Mouse (Mus musculus) hindbrain, postnatal 0 days (tissue): ENCODE results near the gene Csnk1g2. TPM values are rescaled to one million over a fixed set of nuclear protein-coding genes. Genes with fewer than 3 reads are reported as not detected.

Experiments used
- ATAC-seq: fragments of 200-750 bp; cut with Nextera tagmentation; 2 replicates; pipeline ENCODE4 v1.8.0; 2017; ENCODE audit warnings: mild to moderate bottlenecking, moderate TSS enrichment, moderate library complexity
- DNase-seq: peaks from one replicate; pipeline ENCODE4 v3.0.0-alpha.2; 2015; ENCODE audit warnings: low spot score
- H3K27ac ChIP-seq: fragments of 300-500 bp; sonication (generic); 2 replicates; pipeline ENCODE4 v1.5.1; 2014; ENCODE audit warnings: mild to moderate bottlenecking
- H3K27me3 ChIP-seq: fragments of 300-500 bp; sonication (generic); 2 replicates; pipeline ENCODE4 v1.6.1; 2014; ENCODE audit warnings: low read length, mixed read lengths; ENCODE audit not compliant: insufficient read depth
- H3K36me3 ChIP-seq: fragments of 300-500 bp; sonication (generic); 2 replicates; pipeline ENCODE4 v1.6.1; 2014; ENCODE audit warnings: low read length, mixed read lengths; ENCODE audit not compliant: insufficient read depth
- H3K4me1 ChIP-seq: fragments of 300-500 bp; sonication (generic); 2 replicates; pipeline ENCODE4 v1.6.1; 2014; ENCODE audit warnings: antibody characterized with exemption, low read length, mixed read lengths; ENCODE audit not compliant: insufficient read depth
- H3K4me2 ChIP-seq: fragments of 300-500 bp; sonication (generic); 2 replicates; pipeline ENCODE4 v1.6.1; 2014; ENCODE audit warnings: low read depth, mild to moderate bottlenecking, low read length, moderate library complexity, mixed read lengths
- H3K4me3 ChIP-seq: fragments of 300-500 bp; sonication (generic); 2 replicates; pipeline ENCODE4 v1.5.1; 2014; ENCODE audit warnings: low read length
- H3K9ac ChIP-seq: fragments of 300-500 bp; sonication (generic); replicated peaks from 2 replicates; pipeline ENCODE4 v1.6.1; 2014; ENCODE audit warnings: mild to moderate bottlenecking, low read length, moderate library complexity, mixed read lengths
- H3K9me3 ChIP-seq: fragments of 300-500 bp; sonication (generic); 2 replicates; pipeline ENCODE4 v1.6.1; 2016; ENCODE audit warnings: low read length, mixed read lengths
- CTCF ChIP-seq: IDR thresholded peaks from 2 replicates; pipeline ENCODE4 v1.5.1; 2016; ENCODE audit warnings: antibody characterized with exemption, control low read depth, low read depth
- WGBS: fragments of 180-500 bp; shearing (Covaris S2); extraction: QIAGEN DNeasy Blood & Tissue Kit; methylation state at CpG from one replicate; pipeline ENCODE4 v1.1.7; 2014; 5-methylcytosine and 5-hydroxymethylcytosine counted together
- polyA plus RNA-seq: library from polyadenylated mRNA; unstranded; fragments of >200 nt; fragmentation: Nextera tagmentation; extraction: Ambion mirVana; gene quantifications from 2 replicates; pipeline ENCODE4 v1.2.1, GENCODE M21; 2015
- total RNA-seq: library from RNA; depleted of rRNA; stranded (reverse); fragments of >200 nt; gene quantifications from 2 replicates; pipeline ENCODE4 v1.2.3, GENCODE M21; 2014

The Csnk1g2 gene
- total and polyA plus RNA-seq, 2 experiments from 2014 or later: 94.3 to 156 TPM

DNA sequence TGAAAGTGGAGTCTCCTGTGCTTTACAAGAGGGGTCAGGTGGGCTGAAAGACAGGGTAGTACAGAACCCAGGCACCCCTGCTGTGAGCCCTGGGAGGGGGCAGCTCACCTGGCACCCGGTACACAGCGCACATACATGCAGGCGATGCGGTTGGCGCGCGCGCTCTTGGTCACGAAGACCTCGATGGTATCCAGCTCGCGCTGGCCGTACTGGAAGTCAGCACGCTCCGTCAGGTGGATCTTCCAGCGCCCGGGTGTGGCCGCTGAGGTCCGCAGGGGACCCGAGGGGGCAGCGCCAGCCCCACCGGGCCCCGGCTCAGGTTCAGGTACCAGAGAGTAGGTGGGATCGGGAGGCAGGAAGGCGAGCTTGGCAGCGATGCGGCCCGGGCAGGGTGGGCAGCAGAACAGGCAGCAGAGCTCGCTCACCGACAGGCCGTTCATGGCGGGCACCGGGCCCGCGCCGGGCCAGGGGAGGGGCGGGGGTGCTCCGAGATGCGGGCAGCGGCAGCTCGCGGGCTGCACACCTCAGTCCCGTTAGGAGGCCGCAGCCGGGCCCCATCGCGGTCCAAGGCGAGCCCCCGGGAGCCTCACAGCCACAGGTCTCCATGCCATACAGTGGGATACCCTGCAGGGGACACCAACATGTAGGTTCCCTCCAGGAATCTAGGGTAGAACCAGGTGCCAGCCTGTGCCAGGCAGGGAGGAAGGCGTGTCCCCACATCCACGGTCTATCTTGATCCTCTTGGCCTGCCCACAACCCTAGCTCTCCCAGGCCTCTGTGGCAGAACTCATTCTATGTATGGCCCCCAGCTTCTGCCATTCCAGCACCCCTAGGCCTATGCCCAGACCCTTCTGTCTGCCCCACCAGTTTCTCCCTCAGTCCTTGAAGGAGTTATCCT is 36.0 kb upstream of the Csnk1g2 start:
- Histone ChIP-seq H3K9ac (0 out of 2 replicates have a peak overlapping the region, but pooled peaks have one; percentile 22), H3K36me3 (no peaks in the 10 kb centered on the region), H3K4me2 (0 out of 2 replicates have a peak overlapping the region, but pooled peaks have one; percentile 7), H3K27ac (no peak overlapping the region; the same call in 1 of the 2 replicates), H3K4me3 (no peak overlapping the region), H3K9me3 (no peaks in the 10 kb centered on the region), H3K4me1 (0 out of 2 replicates have a peak, but pooled peaks cover 13% of the 10 kb centered on the region), H3K27me3 (no peaks in the 10 kb centered on the region)
- no peak for DNase-seq
- WGBS: 94% methylated on average over 51 of the region's 51 CpGs
- no peak for TF ChIP-seq CTCF
- no peak for ATAC-seq

GRCm38 (mm10) chr10:80587305-80587657 is 35.4 kb upstream of the Csnk1g2 start:
- TF ChIP-seq CTCF: no peak
- 0 out of 2 replicates have a peak overlapping the region, but pooled peaks have one; percentile 22 for H3K9ac ChIP-seq
- 17% methylated on average over 3 of the region's 4 CpGs for WGBS
- no peak overlapping the region; the same call in 1 of the 2 replicates for H3K27ac ChIP-seq
- H3K9me3 ChIP-seq: no peaks in the 10 kb centered on the region
- H3K4me1 ChIP-seq: 0 out of 2 replicates have a peak, but pooled peaks cover 13% of the 10 kb centered on the region
- ATAC-seq (no peak), DNase-seq (no peak)
- H3K4me3 ChIP-seq: no peak overlapping the region
- no peak overlapping the region for H3K4me2 ChIP-seq
- H3K36me3 ChIP-seq: no peaks in the 10 kb centered on the region
- H3K27me3 ChIP-seq: no peaks in the 10 kb centered on the region

- peak overlapping the region; percentile 93 for H3K9ac ChIP-seq
- DNase-seq (no peak), ATAC-seq (no peak)
- TF ChIP-seq CTCF: no peak
- no peaks in the 10 kb centered on the region for H3K9me3 ChIP-seq
- H3K27me3 ChIP-seq: no peaks in the 10 kb centered on the region
- H3K4me3 ChIP-seq: peak overlapping the region; percentile 98
- no peaks in the 10 kb centered on the region for H3K36me3 ChIP-seq
- WGBS: 17% methylated on average over 12 of the region's 12 CpGs
- peak overlapping the region; percentile 77; the same call in 1 of the 2 replicates for H3K27ac ChIP-seq
- H3K4me2 ChIP-seq: peak overlapping the region; percentile 100
- H3K4me1 ChIP-seq: 0 out of 2 replicates have a peak, but pooled peaks cover 13% of the 10 kb centered on the region
Measured at GRCm38 (mm10) chr10:80589127-80589878, 33.3 kb upstream of the Csnk1g2 start.

DNA sequence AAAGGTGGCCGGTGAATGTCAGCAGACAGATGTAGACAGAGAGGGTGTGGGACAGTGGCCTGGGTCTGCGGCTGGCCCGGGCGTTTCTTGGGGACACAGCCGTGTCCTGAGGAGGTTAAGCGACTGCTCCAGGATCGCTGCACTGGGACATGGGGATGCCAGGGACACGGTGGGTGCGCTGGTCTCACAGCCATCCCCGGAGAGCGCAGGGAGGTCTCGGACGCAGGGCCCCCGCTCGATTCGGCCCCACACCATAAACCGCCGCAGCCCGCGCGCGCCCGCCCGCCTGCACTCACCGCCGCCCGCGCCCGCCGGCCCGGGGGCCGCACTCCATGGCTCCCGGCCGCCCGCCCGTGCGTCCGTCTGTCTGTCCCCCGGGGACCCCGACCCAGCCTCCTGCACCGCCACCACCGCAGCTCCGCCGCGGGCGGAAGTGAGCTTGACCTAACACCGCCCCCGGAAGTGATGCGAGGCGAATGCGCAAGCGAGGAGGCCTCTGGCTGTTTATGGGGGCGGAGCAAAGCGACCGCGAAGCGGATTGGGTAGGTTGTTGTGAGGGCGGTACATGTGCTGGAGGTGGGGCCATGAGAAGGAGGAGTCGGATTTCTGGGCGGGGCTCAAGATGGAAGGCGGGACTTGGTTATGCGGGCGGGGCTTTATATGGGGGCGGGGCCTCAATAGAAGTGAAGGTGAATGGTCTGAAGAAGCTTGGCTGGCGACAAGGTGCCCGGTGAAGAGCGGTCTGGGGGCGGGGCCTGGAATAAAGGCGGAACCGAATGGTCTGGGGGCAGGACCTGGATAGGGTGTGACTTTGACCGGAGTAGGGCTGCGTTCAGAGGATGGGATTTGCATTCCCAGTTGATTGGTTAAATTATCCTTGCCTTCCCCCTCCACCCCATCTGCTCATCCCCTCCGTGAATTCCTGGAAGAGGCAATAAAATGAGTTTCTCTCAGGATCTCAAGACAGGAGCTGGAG is 32.5 kb upstream of the Csnk1g2 start, which contains the start of gene Abhd17a:
Abhd17a (minus strand) TSS at position 463 of the 976 bp plus-strand sequence.
- no peaks in the 10 kb centered on the region for H3K9me3 ChIP-seq
- H3K9ac ChIP-seq: peak within 1 kb of the TSS; percentile 93
- H3K4me2 ChIP-seq: peak within 1 kb of the TSS; percentile 100
- no peak for TF ChIP-seq CTCF
- no peaks in the 10 kb centered on the region for H3K27me3 ChIP-seq
- ATAC-seq: peak; percentile 98
- H3K4me3 ChIP-seq: peak within 1 kb of the TSS; percentile 98
- H3K36me3 ChIP-seq: no peaks in the 10 kb centered on the region
- under 1% methylated on average over 69 of the region's 73 CpGs for WGBS
- H3K4me1 ChIP-seq: 0 out of 2 replicates have a peak, but pooled peaks cover 13% of the 10 kb centered on the region
- DNase-seq: peak; percentile 99
- H3K27ac ChIP-seq: peak within 1 kb of the TSS; percentile 77; the same call in 1 of the 2 replicates

GRCm38 (mm10) chr10:80596318-80596717 is 26.3 kb upstream of the Csnk1g2 start:
- WGBS: 38% methylated on average over 4 of the region's 4 CpGs
- DNase-seq (no peak), ATAC-seq (no peak)
- H3K27ac ChIP-seq: no peak overlapping the region
- no peak overlapping the region for H3K4me3 ChIP-seq
- no peak for TF ChIP-seq CTCF
- H3K27me3 ChIP-seq: no peaks in the 10 kb centered on the region
- H3K9me3 ChIP-seq: no peaks in the 10 kb centered on the region
- no peak overlapping the region for H3K9ac ChIP-seq
- no peaks in the 10 kb centered on the region for H3K36me3 ChIP-seq
- no peaks in the 10 kb centered on the region for H3K4me1 ChIP-seq
- no peak overlapping the region for H3K4me2 ChIP-seq
